Mouse (Mus musculus): Measurements from ENCODE around the gene Gpx4.
"Not testable (repeated sequence)": the region's sequence is repeated elsewhere in the genome, so short reads cannot be mapped to it uniquely, and the experiment has no call there.

The Gpx4 gene

DNA sequence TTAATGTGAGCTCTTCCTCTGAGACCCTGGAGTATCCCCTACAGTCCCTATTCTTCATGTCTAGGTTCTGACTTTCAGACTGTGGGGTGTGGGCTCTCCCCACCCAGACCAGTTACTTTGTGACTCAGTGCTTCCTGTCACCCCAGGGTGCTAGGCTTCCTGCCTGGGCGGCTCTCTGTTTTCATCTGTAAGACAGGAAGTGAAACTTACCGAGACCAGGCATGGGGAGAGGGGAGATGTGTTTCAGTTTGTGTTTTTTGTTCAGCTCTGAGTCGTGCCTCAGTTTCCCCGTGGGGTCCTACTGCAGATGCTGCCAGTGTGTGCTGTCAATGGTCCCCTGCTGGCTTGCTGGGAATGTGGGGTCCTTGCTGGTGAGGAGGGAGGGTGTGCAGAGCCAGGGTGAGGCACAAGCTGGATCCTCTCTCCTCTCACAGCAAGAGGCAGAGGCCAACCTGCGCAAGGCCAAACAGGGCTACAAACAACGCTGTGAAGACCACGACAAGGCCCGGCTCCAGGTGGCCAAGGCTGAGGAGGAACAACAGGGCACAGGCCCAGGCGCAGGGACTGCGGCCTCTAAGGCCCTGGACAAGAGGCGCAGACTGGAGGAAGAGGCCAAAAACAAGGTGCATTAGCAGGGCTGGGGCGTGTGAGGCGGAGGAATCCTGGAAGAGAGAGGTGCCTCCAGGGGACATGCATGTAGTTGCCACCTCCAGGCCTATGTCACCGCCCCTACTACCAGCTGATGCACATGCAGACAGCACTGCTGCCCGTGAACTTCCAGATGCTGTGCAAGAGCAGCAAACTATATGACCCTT, 22.5 kb upstream of the Gpx4 start:
- DNase-seq (ENCODE audit: low spot score), result no peak

DNA sequence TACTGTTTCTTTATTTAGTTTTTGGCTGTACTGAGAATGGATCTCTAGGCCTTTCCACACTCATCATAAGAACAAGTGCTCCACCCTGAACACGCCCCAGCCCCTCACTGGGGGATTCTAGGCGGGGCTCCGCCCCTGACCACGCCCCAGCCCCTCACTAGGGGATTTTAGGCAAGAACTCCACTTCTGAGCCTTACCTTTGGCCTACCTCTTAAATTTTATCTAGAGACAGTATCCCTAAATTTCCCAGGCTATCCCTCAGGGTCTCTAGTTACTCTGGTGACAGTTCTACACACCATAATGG, 22.0 kb upstream of the Gpx4 start:
- DNase-seq (ENCODE audit: low spot score), result no peak

DNA sequence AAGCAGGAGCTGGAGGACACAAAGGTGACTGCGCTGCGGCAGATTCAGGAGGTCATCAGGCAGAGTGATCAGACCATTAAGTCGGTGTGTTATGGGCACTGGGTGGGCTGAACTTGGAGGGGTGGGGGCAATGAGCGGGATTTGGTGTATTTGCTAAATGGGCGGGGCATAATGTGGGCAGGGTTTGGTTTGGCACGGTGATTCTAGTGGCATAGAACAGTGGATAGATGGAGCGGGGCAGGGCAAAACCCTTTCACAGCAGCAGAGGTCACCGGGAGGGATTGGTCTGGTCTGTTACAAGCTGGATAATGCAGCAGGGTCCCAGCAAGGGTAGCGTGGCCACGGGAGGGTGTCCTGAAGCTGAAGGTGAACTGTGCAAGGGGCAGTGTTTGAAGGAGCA, 21.5 kb upstream of the Gpx4 start:
- DNase-seq (ENCODE audit: low spot score), result no peak

DNA sequence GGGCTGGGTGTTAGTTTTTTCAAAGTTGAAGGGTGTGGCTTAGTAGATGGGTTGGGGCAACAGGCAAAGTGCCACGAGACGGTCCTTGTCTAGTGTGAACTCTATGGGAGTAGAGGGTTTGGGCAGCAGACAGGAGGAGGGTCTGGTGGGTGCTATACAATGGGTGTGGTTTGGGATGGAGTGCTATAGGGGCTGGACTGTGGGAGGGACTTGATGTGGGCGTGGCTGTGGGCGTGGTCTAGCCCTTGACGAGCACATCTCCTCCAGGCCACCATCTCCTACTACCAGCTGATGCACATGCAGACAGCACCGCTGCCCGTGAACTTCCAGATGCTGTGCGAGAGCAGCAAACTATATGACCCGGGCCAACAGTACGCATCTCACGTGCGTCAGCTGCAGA, 21.1 kb upstream of the Gpx4 start:
- peak; percentile 65 for DNase-seq (ENCODE audit: low spot score)

DNA sequence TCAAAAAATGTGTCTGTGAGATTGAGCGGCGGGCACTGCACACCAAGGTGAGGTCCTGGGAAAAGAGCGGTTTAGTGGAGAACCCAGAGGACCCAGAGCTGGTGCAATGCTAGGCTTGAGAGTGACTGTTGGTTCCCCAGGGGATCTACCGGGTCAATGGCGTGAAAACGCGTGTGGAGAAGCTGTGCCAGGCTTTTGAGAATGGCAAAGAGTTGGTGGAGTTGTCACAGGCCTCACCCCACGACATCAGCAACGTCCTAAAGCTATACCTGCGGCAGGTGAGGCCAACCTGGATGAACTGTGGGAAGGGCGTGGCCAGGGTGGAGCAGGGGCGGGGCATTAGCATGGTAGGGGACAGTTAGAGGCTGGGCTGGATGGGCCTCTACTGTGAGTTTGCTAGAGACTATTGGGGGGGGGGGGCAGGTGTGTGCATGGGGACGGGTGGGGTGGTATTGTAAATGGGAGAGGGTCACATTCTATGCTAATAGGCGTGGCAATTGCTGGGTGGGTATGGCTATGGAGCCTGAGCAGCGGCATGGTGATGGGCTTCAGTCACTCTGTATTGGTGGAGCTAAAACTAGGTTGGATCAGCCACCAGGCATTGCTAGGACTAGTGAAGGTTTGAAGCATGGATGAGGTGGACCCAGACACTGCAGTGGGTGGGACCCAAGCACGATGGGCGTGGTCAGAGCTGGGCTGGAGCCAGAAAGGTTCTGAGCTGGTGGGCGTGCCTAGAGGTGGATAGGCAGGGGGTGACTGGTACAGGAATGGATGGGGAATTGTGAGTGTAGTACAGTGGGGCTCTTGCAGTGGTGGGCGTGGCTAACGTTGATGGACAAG, 19.1 kb upstream of the Gpx4 start:
- DNase-seq (ENCODE audit: low spot score), result no peak

DNA sequence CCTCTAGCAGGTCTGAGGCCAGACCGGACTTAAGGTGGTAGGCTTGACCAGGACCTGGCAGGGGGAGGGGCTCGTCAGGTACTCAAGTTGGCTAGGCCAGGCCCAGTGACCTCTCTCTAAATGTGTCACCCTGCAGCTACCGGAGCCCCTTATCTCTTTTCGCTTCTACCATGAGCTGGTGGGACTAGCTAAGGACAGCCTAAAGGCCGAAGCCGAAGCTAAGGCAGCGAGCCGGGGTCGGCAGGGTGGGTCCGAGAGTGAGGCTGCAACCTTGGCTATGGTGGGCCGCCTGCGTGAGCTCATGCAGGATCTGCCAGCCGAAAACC, 18.5 kb upstream of the Gpx4 start:
- DNase-seq (ENCODE audit: low spot score), result no peak

DNA sequence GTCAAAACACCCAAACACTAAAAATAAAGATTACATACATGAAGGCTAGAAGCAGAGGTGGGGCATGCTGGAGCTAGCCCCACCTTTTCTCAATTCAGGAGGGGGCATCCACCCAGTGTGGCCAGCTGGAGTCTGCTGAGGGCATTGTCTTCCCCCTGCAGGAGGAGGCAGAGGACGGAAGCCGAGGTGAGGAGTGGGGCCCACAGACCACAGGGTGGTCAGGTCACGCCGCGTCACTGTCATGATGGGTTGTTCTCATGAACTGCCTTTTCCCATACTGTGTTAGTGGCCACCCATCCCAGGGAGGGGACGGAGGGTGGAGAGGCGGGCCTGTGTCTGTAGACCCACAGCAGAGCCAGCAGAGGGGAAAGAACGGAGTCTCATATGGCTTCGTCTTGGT, 16.8 kb upstream of the Gpx4 start:
- DNase-seq (ENCODE audit: low spot score), result no peak

DNA sequence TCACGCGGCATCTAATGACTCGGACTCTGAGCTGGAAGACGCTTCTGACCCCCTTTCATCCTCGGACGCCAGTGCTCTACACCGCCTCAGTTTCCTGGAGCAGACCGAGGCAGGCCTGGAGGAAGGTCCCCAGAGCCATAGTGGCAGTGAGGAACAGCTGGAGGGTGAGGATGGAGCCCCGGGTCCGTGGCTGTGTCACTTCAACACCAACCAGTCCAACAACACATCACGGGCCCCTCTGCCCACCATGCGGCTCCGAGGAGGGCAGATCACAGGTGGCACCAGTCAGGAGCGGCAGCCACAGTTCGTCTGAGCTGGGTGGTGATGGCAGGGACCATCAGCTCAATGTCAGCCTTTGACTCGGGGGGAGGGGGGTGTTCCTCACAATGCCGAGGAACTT, 16.2 kb upstream of the Gpx4 start:
- DNase-seq (ENCODE audit: low spot score), result no peak

DNA sequence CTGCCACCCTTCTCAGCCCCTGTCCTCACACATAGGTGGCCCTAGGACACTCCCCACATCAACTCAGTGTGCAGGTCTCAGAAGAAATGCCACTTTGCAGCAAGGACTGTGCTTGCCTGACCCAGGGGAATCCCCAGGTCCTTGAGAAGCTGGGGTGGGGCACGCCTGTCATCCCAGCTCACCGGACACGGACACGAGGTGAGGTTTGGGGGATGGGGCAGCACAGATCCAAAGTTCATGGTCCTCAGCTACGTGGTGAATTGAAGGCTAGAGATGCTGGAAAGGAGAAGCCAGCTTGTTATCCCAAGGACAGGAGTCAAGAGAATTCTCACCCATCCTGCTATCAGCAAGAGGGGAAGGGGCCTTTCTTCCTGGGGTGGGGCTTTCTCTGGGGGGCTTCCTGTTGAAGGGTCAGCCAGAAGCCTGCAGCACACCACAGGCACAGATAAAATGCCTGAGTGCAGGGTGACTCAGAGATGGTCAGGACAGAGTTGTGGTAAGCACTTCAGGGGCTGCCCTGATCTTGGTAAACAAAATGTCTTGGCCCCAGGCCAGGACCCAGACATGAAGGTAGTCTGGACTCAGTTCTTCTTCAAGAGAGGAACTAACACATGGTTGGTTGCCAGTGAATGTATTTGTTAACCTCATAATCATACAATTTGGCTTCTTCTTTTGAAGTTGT, 14.0 kb upstream of the Gpx4 start:
- DNase-seq (ENCODE audit: low spot score), result no peak

DNA sequence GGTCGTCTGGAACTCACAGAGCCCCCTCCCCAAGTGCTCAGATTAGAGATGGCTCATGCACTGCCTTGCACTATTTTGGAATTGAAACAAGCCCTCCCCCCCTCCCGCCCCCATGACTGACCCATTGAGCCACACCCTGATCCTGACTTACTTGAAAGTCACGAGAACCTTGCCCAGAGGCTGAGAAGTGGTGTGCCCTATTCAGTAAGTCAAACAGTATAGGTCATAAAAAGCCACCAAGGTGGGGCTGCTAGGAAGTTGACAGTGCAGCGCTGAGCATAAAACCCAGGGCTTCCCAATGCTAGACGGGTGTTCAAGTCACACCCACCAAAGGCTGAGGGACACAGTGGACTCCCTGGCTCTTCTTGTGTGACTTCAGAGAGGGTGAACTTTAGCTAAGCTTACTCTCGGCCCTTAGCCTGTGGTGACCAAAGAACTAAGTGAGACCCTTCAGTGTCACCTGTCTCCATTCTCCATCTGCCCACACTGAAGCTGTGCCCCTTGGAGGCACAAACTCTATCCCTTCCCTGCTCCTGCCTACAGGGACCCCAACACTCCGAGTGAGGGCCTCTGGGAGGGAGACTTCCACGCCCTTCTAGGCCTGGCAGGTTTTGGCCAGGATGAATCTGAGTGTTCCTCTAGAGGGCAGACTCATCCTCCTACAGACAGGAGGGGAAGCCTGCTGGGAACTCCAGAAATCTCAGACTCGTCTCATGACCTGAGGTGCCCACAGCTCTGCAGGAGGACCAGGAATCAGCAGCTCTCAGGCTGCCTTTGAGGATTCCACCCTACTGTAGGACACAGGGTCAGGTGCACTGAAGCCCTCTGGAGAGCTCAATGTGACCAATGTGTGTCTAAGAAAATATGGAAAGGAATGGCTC, 13.2 kb upstream of the Gpx4 start:
- DNase-seq (ENCODE audit: low spot score), result peak; percentile 65

DNA sequence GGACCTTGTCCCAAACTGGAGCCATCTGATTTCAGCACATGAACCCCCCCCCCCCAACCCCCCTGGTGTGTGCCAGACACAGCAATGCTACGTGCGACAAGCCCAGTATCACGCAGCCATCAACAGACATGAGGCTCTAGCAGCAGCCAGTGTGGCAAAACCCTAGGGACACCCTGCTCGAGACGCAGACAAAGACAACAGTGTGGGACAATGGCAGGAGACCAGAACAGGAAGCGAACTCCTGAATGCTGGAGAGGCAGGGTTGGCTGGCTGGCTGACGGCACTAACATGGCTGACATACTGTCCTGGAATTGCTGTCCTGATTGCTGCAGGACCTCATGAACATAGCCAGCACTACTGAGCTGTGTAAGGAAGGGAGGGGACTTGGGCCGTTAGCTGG, 11.8 kb upstream of the Gpx4 start:
- DNase-seq (ENCODE audit: low spot score), result no peak

DNA sequence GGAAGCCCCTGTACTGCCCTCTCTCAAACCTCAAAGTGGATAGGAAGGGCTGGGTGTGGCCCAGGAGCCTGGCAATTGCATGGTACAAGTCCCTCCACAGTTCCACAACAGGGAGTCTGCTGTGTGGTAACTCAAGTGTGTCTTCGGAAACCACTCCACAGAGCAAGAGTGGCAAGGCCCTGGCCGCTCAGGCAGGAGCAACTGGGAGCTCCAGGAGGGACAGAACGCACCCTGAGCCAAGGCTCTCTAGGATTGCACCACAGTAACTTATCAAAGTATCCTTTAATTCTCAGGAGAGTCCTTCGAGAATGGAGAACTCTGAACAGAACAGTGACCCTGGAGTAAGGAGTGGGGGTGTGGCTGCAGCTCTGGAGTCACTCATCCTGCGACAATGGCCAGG, 11.3 kb upstream of the Gpx4 start:
- DNase-seq (ENCODE audit: low spot score), result no peak

DNA sequence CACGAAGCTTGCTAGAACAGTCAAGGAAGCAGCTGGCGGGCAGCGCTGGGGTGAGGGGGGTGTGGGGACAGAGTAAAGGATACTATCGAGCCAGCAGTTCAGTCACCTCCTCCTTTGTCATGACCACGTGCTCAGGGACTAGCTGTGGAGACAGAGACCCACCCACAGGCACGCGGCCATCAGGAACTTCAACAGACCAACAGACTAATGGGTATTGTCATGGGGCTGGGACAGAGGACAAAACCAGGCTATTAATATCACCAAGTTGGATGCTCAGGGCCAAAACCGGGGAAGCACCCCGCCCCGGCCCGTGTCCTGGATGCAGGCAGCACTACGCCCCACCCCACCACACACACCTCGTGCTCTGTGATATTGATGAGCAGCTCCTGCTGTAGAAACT, 10.1 kb upstream of the Gpx4 start:
- no peak for DNase-seq (ENCODE audit: low spot score)

DNA sequence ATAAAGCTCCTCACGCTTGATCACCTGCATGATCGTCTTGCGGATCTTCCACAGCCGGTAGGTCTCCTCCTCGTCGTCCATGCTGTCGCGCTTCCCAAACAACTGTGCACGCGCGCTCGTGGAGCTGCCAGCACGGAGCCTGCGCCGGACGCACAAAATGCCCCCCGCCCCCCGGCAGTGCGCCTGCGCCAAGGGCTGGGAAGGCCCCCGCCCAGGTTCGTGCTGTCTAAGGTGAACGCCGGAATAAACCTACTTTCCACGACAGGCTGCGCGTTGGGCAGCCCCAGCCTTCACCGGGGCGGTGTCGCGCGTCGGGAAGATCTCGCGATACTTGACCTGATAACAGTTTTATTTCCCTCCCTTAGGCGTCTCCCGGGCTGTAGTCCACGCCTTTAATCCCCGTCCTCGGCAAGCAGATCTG, 7.4 kb upstream of the Gpx4 start, which contains the start of gene Polr2e:
Gene Polr2e (minus strand): TSS at position 237 of the 421 bp plus-strand sequence.
- DNase-seq (ENCODE audit: low spot score), result peak; percentile 98

DNA sequence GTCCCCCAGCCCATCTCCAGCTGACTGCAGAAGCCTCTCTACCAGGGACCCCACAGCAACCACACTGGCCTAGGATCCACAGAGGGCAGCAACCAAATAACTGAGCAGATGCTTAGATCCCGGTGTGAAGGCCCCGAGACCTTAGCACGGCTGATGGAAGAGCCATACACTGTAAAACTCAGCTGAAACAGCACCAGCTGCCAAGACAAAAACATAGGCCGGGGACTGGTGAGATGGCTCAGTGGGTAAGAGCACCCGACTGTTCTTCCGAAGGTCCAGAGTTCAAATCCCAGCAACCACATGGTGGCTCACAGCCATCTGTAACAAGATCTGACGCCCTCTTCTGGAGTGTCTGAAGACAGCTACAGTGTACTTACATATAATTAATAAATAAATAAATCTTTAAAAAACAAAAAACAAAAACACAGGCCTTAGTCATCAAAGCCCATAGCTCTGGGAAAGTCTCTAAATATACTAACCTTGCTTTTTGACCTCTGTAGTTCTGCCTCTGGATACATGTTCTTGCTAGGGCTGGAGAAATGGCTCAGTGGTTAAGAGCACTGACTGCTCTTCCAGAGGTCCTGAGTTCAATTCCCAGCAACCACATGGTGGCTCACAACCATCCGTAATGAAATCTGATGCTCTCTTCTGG, 5.4 kb upstream of the Gpx4 start:
- DNase-seq (ENCODE audit: low spot score), result not testable (repeated sequence)

DNA sequence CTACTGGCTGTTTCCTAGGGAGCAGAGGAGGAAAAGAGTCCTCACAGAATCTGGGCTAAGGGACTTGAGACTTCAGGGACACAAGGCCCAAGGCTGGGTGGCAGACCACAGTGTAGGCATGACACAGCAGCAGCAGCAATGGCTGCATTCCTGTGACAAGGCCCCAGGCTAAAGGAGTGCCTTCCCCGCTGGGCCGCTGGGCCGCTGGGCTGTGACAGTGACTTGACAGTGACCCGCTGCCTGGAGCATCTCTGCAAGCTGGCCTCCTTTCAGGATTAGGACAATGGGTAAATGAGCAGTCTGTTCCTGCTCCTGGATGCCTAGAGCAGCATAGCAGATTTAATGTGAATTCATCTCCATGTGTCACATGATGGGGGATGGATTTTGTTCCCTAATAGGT, 2.9 kb upstream of the Gpx4 start:
- peak; percentile 50 for DNase-seq (ENCODE audit: low spot score)

DNA sequence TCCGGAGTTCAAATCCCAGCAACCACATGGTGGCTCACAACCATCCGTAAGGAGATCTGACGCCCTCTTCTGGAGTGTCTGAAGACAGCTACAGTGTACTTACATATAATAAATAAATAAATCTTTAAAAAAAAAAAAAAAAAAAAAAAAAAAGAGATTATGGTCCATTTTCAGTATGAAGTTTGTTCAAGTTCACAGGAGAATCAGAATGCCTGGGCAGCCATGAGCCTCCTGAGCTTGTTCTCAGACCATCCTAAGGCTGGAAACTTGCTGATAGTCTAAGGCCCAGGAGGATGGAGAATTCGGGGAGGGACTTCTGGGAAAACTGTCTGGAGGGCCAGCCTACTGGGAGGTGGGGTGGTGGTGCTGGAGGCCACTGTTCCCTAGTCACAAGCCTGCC, 1.6 kb upstream of the Gpx4 start:
- not testable (repeated sequence) for DNase-seq (ENCODE audit: low spot score)

DNA sequence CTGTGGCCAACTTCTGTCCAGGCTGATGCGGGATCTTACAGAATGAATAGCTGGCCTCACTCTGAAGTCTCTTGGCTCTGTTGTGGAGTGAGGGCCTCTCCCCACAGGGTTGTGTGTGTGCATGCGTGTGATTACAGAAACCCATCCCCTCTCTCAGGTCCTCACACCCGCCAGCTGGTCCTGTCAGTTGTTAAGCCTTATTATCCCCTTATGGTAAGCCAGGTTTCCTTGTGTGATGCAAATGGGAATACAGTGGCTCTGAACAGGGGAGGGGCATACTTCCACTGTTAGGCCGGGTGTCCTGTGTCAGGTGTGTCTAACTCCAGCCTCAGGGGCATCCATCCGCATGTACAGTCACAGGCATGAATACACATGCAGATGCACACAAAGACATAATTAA, 1.2 kb upstream of the Gpx4 start:
- no peak for DNase-seq (ENCODE audit: low spot score)

DNA sequence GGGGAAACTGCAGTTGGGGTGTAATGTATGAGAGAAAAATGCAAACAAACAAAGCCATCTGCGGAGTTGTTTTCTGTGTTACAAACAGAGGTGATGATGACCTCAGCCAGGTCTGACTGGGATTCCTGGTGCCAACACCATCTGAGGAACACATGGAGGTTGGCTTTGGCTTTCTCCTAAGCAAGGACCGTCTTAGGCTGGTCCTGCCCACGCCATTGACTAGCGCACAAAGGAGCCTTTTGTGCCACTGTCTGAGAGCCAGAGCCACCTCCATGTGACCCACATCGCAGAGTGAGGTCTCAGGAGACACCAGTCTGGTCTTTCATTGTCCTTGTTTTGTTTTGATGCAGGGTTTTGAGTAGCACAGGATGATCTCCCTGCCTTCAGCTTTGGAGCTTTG, 1.4 kb downstream of the Gpx4 start:
- peak; percentile 73 for DNase-seq (ENCODE audit: low spot score)

DNA sequence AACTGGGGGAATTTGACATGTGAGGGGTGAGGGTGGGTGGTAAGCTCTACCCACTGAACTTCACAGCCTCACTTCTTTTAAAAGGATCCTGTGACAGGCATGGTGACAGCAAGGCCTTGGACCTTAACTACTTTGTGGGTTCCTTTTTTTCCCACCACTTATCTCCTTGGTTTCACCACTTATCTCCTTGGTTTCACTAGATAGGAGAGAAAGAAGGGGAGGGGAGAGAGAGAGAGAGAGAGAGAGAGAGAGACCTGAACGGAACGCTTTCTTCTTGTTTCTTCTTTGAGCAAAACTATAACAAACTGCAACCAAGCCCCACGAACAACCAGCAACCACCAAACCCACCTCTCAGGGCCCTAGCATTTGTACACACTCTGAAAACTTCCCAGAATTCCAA, 1.9 kb downstream of the Gpx4 start:
- no peak for DNase-seq (ENCODE audit: low spot score)

DNA sequence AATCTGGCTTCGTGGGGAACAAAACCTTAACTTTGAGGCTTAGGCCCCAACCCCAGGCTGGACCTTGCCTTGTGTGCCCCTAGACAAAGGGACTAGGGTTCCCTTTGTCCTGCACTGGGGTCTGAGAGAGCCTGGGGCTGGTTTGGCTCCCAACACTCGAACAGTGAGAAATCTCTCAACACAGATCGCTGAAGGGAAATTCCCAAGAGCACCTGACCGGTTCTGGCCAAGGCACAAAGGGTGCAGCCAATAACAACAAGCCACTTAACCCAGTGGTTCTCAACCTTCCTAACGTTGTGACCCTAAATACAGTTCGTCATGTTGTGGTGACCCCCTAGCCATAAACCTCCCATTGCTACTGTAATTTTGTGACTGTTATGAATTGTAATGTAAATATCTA, 3.3 kb downstream of the Gpx4 start:
- no peak for DNase-seq (ENCODE audit: low spot score)
